Mouse (Mus musculus): ENCODE data around the gene Astn2.

DNA sequence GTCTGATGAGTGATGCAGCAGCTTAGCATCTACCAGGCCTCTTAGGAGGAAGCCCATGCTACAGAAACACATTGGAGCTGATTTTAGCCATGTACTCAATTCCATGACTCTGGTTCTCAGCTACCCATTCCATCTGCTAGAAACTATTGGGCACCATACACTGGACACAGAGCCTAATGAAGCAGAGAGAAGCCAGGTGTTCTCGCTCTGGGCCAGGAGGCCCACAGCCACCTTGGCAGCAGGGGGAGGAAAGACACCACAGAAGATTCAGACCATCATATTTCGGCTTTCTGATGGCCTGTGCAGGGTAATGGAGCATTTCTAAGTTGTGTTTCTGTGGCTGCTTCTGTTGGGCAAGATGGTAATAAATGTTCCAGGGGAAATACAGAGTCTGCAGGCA is 290.2 kb downstream of the Astn2 start:
- TF ChIP-seq FLI1 (IDR thresholded peaks at IDR 0.05; ENCODE audit: low read length) (no peak), GATA1 (IDR thresholded peaks at IDR 0.05; ENCODE audit: borderline replicate concordance, low read length) (no peak)
